Mouse (Mus musculus): ENCODE measurements around the gene Lactb.

DNA sequence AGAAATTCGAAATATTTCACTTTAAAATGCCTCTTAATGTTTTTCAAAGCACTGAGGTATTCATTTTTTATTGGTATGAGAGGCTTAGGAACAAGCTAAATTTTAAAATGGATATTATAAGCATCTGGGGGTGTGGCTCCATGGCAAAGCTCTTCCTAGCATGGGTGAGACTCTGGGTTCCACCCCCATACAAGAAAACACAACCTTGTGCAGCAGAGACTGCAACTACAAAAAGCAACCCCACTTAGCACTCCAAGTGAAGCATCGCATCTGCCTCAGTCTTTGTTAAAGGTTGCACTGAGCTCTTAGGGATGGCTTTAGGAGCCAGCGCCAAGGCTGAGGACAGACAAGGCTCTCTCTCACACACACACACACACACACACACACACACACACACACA, 13.8 kb downstream of the Lactb start:
- TF ChIP-seq MEF2A (IDR thresholded peaks at IDR 0.05; ENCODE audit: extremely low read depth, insufficient replicate concordance, low read depth, low read length, poor library complexity, severe bottlenecking) (no peak), POLR2AphosphoS5 (IDR thresholded peaks at IDR 0.05; ENCODE audit: borderline replicate concordance, low read depth, low read length) (no peak), POLR2A (IDR thresholded peaks at IDR 0.05; ENCODE audit: control insufficient read depth in 1 of 2, insufficient read depth in 1 of 2, low read depth in 1 of 2, low read length in 2 of 2, poor library complexity in 1 of 2) (no peak), ETS1 (IDR thresholded peaks at IDR 0.05; ENCODE audit: low read depth, low read length) (no peak), ZMIZ1 (IDR thresholded peaks at IDR 0.05; ENCODE audit: low read depth, low read length) (no peak), CTCF (IDR thresholded peaks at IDR 0.05 in 2 of 3, conservative IDR thresholded peaks at IDR 0.05 in 1 of 3; ENCODE audit: control insufficient read depth in 1 of 3, insufficient read depth in 1 of 3, low read depth in 2 of 3, low read length in 3 of 3, poor library complexity in 1 of 3, severe bottlenecking in 1 of 3) (no peak), E2F4 (IDR thresholded peaks at IDR 0.05; ENCODE audit: borderline replicate concordance, low read depth, low read length) (no peak)
